Mouse (Mus musculus) olfactory bulb, adult 2 months (tissue): ENCODE results near the gene Msx2. TPM values are rescaled to one million over a fixed set of nuclear protein-coding genes. Genes with fewer than 3 reads are reported as not detected.

Experiments
- H3K27ac ChIP-seq: fragments of 200-500 bp; 2 replicates; pipeline ENCODE4 v1.5.1; 2012; ENCODE audit warnings: low read depth, low read length; ENCODE audit not compliant: insufficient read depth
- H3K4me1 ChIP-seq: fragments of 200-500 bp; 2 replicates; pipeline ENCODE4 v1.6.1; 2012; ENCODE audit warnings: low read length; ENCODE audit not compliant: control insufficient read depth, insufficient read depth
- H3K4me3 ChIP-seq: fragments of 200-500 bp; 2 replicates; pipeline ENCODE4 v1.5.1; 2012; ENCODE audit warnings: mild to moderate bottlenecking, low read depth, low read length, moderate library complexity; ENCODE audit not compliant: insufficient read depth
- CTCF ChIP-seq: fragments of 200-500 bp; IDR thresholded peaks from 2 replicates; pipeline ENCODE4 v1.5.1; 2012; ENCODE audit warnings: low read depth, mild to moderate bottlenecking, low read length, moderate library complexity; ENCODE audit not compliant: insufficient read depth
- POLR2A ChIP-seq: fragments of 200-500 bp; IDR thresholded peaks from 2 replicates; pipeline ENCODE4 v1.6.1; 2012; ENCODE audit warnings: mild to moderate bottlenecking, low read depth, low read length, moderate library complexity; ENCODE audit not compliant: insufficient read depth
- WGBS: fragments of 180-500 bp; shearing (Covaris S2); methylation state at CpG from one replicate; pipeline ENCODE4 v1.1.7; 2018; 5-methylcytosine and 5-hydroxymethylcytosine counted together
- polyA plus RNA-seq: library from polyadenylated mRNA; stranded (reverse); fragments of >200 nt; gene quantifications from 2 replicates; pipeline ENCODE4 v1.2.4, GENCODE M21; 2012; ENCODE audit warnings: low replicate concordance; ENCODE audit not compliant: missing spikeins, insufficient read depth, insufficient read length

Msx2 gene
- polyA plus RNA-seq, 1 experiment: not detected

DNA sequence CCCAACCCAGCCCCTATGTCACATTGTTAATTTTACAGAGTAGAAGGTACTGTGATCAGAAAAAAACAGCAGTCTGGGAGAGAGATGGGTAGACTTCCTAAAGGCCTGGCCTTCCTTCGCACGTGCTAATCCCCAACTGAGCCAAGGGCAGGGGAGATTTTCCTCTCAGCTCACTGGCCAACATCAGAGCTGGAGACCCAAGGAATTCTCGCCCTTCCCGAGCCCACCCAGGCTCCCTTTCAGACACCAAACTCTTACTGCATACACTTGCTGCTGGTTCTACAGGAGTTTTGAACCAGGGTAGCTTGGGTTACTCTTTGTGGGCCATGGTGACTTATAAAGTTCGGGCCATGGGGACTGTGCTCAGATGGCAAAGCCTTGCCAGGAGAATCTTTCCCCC is 3.1 kb downstream of the Msx2 start:
- Histone ChIP-seq H3K4me1 (peaks cover 9% of the 10 kb centered on the region), H3K27ac (no peak overlapping the region), H3K4me3 (no peak overlapping the region)
- 39% methylated on average over 5 of the region's 5 CpGs for WGBS
- no peak for TF ChIP-seq CTCF
- TF ChIP-seq POLR2A: no peak

DNA sequence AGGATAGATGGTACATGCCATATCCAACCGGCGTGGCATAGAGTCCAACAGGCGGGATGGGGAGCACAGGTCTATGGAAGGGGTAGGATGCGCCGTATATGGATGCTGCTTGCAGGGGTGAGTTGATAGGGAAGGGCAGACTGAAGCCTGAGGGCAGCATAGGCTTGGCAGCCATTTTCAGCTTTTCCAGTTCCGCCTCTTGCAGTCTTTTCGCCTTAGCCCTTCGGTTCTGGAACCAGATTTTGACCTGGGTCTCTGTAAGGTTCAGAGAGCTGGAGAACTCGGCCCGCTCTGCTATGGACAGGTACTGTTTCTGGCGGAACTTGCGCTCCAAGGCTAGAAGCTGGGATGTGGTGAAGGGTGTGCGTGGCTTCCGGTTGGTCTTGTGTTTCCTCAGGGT is 4.7 kb downstream of the Msx2 start:
- Histone ChIP-seq H3K4me1 (peaks cover 9% of the 10 kb centered on the region), H3K27ac (no peak overlapping the region), H3K4me3 (no peak overlapping the region)
- 18% methylated on average over 14 of the region's 14 CpGs for WGBS
- no peak for TF ChIP-seq POLR2A
- no peak for TF ChIP-seq CTCF

DNA sequence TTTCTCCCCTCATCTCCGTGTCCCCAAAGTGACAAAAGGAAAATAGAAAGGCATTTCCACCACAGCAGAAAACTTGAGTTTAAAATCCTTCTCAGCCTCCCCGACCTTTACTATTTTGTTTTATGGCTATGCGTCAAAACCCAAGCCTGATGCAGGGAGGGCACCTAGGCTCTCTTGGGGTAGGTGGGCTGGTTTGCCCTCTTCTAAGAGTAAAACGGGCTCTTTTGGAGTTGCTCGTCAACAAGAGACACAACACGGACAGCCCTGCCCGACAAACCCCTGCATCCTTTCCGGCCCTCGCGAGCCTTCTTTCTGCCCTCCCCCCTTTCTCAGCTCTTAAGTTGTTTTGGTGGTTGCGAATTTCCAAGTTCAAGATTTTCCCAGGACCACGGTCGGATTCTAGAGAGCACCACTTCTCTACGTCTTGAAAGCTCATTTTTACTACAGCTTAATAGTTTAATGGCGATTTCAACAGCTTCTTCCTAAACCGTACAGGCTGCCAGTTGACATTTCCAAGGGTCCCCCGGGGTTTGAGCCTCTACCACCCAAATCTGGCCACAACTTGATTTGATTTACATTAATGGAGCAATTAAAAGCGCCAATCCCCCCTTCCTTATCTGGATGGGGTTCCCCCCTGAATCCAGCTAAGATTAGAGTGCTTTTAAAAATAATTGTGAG is 6.5 kb downstream of the Msx2 start:
- TF ChIP-seq POLR2A (no peak), CTCF (no peak)
- H3K4me1 ChIP-seq: peaks cover 11% of the 10 kb centered on the region; the same call in 1 of the 2 replicates
- 9% methylated on average over 18 of the region's 18 CpGs for WGBS
- H3K27ac ChIP-seq: no peak overlapping the region
- H3K4me3 ChIP-seq: no peak overlapping the region

DNA sequence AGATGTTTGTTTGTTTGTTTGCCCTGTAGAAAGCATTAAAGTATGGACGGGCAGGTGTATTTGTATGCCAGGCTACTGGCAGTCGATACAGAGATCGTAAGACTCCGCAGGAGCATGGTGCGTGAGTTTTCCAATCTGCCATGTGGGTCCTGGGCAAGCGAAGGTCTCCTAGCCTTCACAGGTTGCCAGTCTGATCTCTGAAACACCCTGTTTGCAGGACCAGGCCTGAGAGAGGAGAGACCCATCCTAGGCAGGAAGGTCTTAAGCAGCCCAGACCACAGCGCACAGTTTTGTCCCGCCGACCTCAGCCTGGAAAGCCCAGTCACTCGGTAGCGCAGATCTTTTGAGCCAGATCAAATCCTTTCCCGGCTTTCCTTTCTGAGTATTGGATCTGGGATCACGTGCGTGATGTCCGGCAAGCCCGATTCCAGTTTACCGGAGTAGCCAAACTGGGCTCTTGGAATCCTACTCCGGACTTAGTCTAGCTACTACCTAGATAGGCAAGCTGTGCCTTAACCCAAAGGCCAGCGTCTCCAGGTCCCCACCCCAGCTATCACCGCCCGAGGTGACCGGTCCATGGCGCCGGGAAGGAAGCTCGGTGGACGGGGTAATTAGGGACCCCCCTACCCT is 7.6 kb downstream of the Msx2 start:
- H3K4me3 ChIP-seq: no peak overlapping the region
- peaks cover 11% of the 10 kb centered on the region; the same call in 1 of the 2 replicates for H3K4me1 ChIP-seq
- TF ChIP-seq POLR2A (no peak), CTCF (no peak)
- WGBS: 6% methylated on average over 26 of the region's 26 CpGs
- H3K27ac ChIP-seq: no peak overlapping the region

DNA sequence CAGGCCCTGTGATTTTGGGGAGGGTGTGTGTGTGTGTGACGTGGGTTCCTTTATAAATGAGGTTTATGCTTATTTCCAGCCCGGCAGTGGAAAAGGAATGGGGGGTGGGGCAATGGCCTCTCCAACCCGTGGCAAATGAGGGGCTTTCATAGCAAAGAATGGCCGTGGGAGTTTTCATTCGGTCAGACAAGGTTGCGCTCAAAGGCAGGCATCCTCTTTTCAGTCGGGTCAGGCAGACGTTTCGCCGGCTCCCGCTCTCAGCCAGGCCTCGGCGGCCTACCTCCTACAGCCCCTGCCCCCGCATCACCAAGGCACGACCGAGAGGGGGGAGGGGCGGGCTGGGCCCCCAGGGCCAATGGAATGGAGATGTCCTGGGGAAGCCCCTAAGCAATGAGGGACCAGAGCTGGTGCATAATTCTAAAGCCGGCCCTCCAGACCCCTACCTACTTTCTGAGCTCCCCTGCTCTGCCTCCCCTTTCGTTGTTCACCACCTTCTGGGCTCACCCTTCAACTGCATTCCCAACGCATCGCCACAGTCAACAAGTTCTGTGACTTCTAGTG is 8.4 kb downstream of the Msx2 start:
- no peak for TF ChIP-seq CTCF
- TF ChIP-seq POLR2A: no peak
- Histone ChIP-seq H3K4me1 (peaks cover 11% of the 10 kb centered on the region; the same call in 1 of the 2 replicates), H3K4me3 (no peak overlapping the region), H3K27ac (no peak overlapping the region)
- 8% methylated on average over 21 of the region's 21 CpGs for WGBS

DNA sequence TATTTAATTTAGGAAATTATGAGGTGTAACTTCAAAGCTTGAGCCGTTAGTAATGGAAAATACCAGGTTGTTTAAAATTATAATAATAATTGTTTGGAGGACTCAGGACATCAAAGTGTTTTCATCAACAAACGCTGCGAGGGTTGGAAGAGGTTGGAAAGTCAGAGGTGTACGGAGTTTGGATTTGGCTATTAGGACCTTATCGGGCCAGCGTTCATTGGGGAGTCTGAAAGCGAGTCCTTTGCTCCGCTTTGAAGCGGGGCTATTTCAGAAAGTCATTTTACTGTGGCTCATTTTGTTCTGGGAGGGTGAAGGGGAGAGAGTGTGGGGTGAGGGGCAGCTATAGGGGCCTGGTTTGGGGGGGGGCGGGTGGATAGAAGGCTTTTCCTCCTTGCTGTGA is 8.9 kb downstream of the Msx2 start:
- Histone ChIP-seq H3K4me3 (no peak overlapping the region), H3K4me1 (peaks cover 11% of the 10 kb centered on the region; the same call in 1 of the 2 replicates), H3K27ac (no peak overlapping the region)
- TF ChIP-seq POLR2A: no peak
- no peak for TF ChIP-seq CTCF
- WGBS: 9% methylated on average over 10 of the region's 10 CpGs

DNA sequence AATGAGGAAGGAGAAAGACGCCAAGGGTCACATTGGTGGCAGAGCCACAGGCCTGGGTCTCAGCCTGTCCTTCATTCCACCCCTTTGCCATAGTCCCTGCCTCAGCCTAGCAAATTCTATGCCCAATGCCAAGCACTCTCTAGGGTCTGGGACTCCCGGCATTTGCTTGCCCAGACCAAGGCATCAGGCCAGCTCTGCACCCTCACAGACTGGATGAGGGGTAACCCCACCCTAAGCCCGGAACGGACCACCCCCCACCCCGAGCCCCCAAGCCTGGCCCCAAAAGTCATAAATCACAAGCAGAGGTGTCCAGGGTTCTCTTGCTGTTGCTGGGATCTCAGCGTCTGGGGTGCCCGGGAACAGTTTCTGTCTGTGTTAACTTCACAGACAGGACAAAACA is 9.8 kb downstream of the Msx2 start:
- Histone ChIP-seq H3K4me1 (peaks cover 11% of the 10 kb centered on the region; the same call in 1 of the 2 replicates), H3K27ac (no peak overlapping the region), H3K4me3 (no peak overlapping the region)
- WGBS: 2% methylated on average over 7 of the region's 7 CpGs
- TF ChIP-seq POLR2A: no peak
- TF ChIP-seq CTCF: no peak

DNA sequence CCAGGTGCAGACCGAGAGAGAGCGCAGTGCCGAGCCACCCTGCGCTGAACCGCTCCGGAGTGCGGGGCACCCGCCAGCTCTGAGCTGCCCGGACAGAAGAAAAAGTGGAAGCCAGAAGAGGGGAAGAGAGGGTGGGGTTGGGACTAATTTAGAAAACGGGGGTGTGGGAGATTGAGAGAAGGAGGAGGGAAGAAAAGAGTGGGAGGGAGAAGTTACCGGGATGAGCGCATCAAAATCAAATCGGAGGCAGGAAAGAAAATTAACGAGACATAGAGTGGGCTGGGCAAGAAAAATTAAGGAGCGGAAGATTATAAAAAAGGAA is 10.3 kb downstream of the Msx2 start:
- no peak overlapping the region for H3K27ac ChIP-seq
- WGBS: 2% methylated on average over 15 of the region's 15 CpGs
- TF ChIP-seq CTCF: no peak
- TF ChIP-seq POLR2A: no peak
- no peak overlapping the region for H3K4me3 ChIP-seq
- H3K4me1 ChIP-seq: peaks cover 11% of the 10 kb centered on the region; the same call in 1 of the 2 replicates

DNA sequence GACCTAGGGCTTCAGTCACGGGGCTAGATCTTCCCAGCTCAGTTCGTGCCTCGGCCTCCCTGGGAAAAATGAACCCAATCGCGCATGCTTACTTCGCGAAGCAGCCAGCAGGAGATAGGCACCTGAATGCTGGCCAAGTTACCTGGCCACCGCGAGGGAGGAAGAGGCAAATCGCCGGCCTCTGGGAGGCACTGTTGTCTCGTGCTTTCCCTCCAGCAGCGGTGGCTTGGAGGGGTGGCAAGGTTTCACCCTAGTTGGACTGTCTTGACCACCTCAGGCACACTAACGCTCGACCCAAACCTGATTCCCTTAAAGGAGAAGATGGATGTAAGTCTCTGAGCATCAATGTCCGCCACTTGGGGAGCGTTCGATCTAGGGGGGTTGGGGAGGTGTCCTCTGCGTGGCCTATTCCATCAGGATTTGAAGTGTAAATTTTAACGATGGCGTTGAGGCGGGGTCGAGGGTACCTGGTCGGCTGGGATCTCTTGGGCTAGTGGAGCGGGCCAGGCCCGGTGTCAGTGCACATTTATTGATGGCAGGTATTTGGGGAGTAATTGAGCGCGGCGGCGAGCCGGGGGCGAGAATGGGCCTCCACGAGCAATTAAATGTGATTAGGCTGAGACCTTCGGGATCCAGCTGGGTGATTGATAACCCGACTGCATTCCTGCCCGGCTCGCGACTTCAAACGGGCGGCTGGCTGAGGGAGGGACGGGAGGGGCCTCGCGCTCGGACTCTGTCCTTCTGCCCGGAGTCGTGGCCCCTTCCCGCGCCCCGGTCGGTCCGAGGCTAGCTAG is 10.8 kb downstream of the Msx2 start:
- Histone ChIP-seq H3K27ac (no peak overlapping the region), H3K4me3 (no peak overlapping the region), H3K4me1 (peaks cover 11% of the 10 kb centered on the region; the same call in 1 of the 2 replicates)
- 0 out of 2 replicates have a peak, but pooled peaks have one; percentile 18 for TF ChIP-seq CTCF
- no peak for TF ChIP-seq POLR2A
- 2% methylated on average over 51 of the region's 51 CpGs for WGBS

DNA sequence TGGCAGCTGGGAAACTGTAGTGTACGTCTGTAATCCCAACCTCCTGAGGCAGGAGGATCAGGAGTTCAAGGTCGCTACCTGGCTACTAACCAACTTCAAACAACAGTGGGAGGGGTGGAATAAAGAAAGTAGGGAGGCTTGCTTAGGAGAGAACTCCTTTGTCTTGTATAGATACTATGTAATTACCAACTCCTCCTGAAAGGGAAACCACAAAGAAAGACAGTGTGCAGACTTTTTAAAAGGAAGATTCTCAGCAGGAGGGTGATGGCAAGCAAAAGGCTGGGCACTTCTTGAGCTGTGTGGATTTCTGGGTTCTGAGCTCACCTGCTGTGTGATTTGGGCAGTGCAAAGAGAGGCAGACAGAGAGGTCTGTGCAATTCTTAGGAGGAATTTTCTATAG is 11.5 kb downstream of the Msx2 start:
- Histone ChIP-seq H3K27ac (no peak overlapping the region), H3K4me3 (no peak overlapping the region), H3K4me1 (peaks cover 11% of the 10 kb centered on the region; the same call in 1 of the 2 replicates)
- TF ChIP-seq CTCF (no peak), POLR2A (no peak)
- WGBS: 36% methylated on average over 2 of the region's 2 CpGs
